Mouse (Mus musculus) stomach, postnatal 0 days (tissue): Measurements from ENCODE around the gene Acer1.

Experiments used
- CTCF ChIP-seq: IDR thresholded peaks from 2 replicates; pipeline ENCODE4 v1.5.1; 2016; ENCODE audit warnings: antibody characterized with exemption, low read depth, mild to moderate bottlenecking, moderate library complexity
- EP300 ChIP-seq: optimal IDR thresholded peaks from 2 replicates; pipeline ENCODE3; 2016; ENCODE audit warnings: antibody characterized with exemption

DNA sequence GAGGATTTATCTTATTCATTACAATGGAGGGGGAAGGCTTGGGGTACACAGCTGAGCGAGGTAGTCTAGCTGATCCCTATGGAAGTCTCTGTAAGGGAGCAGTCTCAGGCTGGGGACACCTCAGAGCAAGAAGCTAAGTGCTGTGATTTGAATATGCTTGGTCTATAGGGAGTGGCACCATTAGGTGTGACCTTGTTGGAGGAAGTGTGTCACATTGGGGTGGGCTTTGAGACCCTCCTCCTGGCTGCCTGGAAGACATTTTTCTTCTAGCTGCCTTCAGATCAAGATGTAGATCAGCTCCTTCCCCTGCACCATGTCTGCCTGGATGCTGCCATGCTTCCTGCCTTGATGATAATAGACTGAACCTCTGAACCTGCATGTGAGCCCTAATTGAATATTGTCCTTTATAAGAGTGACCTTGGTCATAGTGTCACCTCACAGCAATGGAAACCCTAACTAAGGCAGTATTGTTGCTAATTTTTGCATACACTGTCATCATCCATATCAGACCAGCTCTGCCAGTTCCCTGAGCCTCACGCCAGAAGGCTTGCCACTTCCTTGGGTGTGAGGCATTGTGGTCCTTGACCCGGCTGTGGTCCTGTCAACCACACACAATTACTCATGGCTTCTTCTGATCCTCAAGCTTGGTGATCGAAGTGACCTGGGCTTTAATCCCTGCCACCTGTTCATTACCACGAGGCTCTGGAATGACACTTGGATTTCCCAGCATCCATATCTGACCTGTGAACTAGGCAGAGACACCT is 19.1 kb downstream of the Acer1 start:
- TF ChIP-seq EP300 (no peak), CTCF (no peak)
